Mouse (Mus musculus): ENCODE measurements around the gene Gm20388. TPM values are rescaled to one million over a fixed set of nuclear protein-coding genes. Genes with fewer than 3 reads are reported as not detected.

The Gm20388 gene
- polyA plus RNA-seq, 1 experiment = 0.36 TPM

GRCm38 (mm10) chr8:119885612-119886011 is 25.0 kb upstream of the Gm20388 start:
- TF ChIP-seq TAL1 (IDR thresholded peaks at IDR 0.05; ENCODE audit: low read length) (no peak), GATA1 (IDR thresholded peaks at IDR 0.05; ENCODE audit: low read length) (no peak)
- peaks cover 3% of the 10 kb centered on the region for H3K4me1 ChIP-seq (ENCODE audit: control insufficient read depth)
- no peaks in the 10 kb centered on the region for H3K9me3 ChIP-seq (ENCODE audit: control insufficient read depth, low read length)
- no peak overlapping the region for H3K4me3 ChIP-seq (replicated peaks)
- H3K27me3 ChIP-seq (ENCODE audit: control insufficient read depth) = peaks cover 11% of the 10 kb centered on the region
- H3K36me3 ChIP-seq (ENCODE audit: control insufficient read depth) = no peaks in the 10 kb centered on the region

- H3K4me1 ChIP-seq (ENCODE audit: control insufficient read depth) = peaks cover 3% of the 10 kb centered on the region
- no peak overlapping the region for H3K4me3 ChIP-seq (replicated peaks)
- H3K9me3 ChIP-seq (ENCODE audit: control insufficient read depth, low read length) = no peaks in the 10 kb centered on the region
- TF ChIP-seq TAL1 (IDR thresholded peaks at IDR 0.05; ENCODE audit: low read length) (no peak), GATA1 (IDR thresholded peaks at IDR 0.05; ENCODE audit: low read length) (no peak)
- no peaks in the 10 kb centered on the region for H3K36me3 ChIP-seq (ENCODE audit: control insufficient read depth)
- peaks cover 10% of the 10 kb centered on the region for H3K27me3 ChIP-seq (ENCODE audit: control insufficient read depth)
Measured at GRCm38 (mm10) chr8:119887130-119887529, 23.5 kb upstream of the Gm20388 start.

GRCm38 (mm10) chr8:119888012-119888411 is 22.6 kb upstream of the Gm20388 start:
- Histone ChIP-seq H3K36me3 (ENCODE audit: control insufficient read depth) (no peaks in the 10 kb centered on the region), H3K9me3 (ENCODE audit: control insufficient read depth, low read length) (no peaks in the 10 kb centered on the region), H3K4me1 (ENCODE audit: control insufficient read depth) (peaks cover 3% of the 10 kb centered on the region), H3K4me3 (replicated peaks) (no peak overlapping the region), H3K27me3 (ENCODE audit: control insufficient read depth) (peaks cover 10% of the 10 kb centered on the region)
- TF ChIP-seq TAL1 (IDR thresholded peaks at IDR 0.05; ENCODE audit: low read length) (no peak), GATA1 (IDR thresholded peaks at IDR 0.05; ENCODE audit: low read length) (no peak)

- TF ChIP-seq TAL1 (IDR thresholded peaks at IDR 0.05; ENCODE audit: low read length) = no peak
- TF ChIP-seq GATA1 (IDR thresholded peaks at IDR 0.05; ENCODE audit: low read length) = no peak
- H3K27me3 ChIP-seq (ENCODE audit: control insufficient read depth) = peaks cover 56% of the 10 kb centered on the region
- no peaks in the 10 kb centered on the region for H3K9me3 ChIP-seq (ENCODE audit: control insufficient read depth, low read length)
- no peaks in the 10 kb centered on the region for H3K36me3 ChIP-seq (ENCODE audit: control insufficient read depth)
- no peak overlapping the region for H3K4me3 ChIP-seq (replicated peaks)
- peaks cover 4% of the 10 kb centered on the region for H3K4me1 ChIP-seq (ENCODE audit: control insufficient read depth)
Measured at GRCm38 (mm10) chr8:119897069-119897468, 13.6 kb upstream of the Gm20388 start.

- H3K4me3 ChIP-seq (replicated peaks) = no peak overlapping the region
- TF ChIP-seq TAL1 (IDR thresholded peaks at IDR 0.05; ENCODE audit: low read length) (no peak), GATA1 (IDR thresholded peaks at IDR 0.05; ENCODE audit: low read length) (no peak)
Measured at GRCm38 (mm10) chr8:119897933-119898332, 12.7 kb upstream of the Gm20388 start.

GRCm38 (mm10) chr8:119901349-119901748 is 9.3 kb upstream of the Gm20388 start:
- Histone ChIP-seq H3K9me3 (ENCODE audit: control insufficient read depth, low read length) (no peaks in the 10 kb centered on the region), H3K4me1 (ENCODE audit: control insufficient read depth) (peaks cover 4% of the 10 kb centered on the region), H3K4me3 (replicated peaks) (no peak overlapping the region), H3K36me3 (ENCODE audit: control insufficient read depth) (no peaks in the 10 kb centered on the region), H3K27me3 (ENCODE audit: control insufficient read depth) (peaks cover 82% of the 10 kb centered on the region)
- TF ChIP-seq TAL1 (IDR thresholded peaks at IDR 0.05; ENCODE audit: low read length) (no peak), GATA1 (IDR thresholded peaks at IDR 0.05; ENCODE audit: low read length) (no peak)

More at GRCm38 (mm10) chr8:119897933-119898332, 12.7 kb upstream of the Gm20388 start:
- peaks cover 4% of the 10 kb centered on the region for H3K4me1 ChIP-seq (ENCODE audit: control insufficient read depth)
- H3K9me3 ChIP-seq (ENCODE audit: control insufficient read depth, low read length) = no peaks in the 10 kb centered on the region
- no peaks in the 10 kb centered on the region for H3K36me3 ChIP-seq (ENCODE audit: control insufficient read depth)
- H3K27me3 ChIP-seq (ENCODE audit: control insufficient read depth) = peaks cover 63% of the 10 kb centered on the region

GRCm38 (mm10) chr8:119901952-119902351 is 8.7 kb upstream of the Gm20388 start:
- peaks cover 79% of the 10 kb centered on the region for H3K27me3 ChIP-seq (ENCODE audit: control insufficient read depth)
- H3K36me3 ChIP-seq (ENCODE audit: control insufficient read depth) = no peaks in the 10 kb centered on the region
- H3K9me3 ChIP-seq (ENCODE audit: control insufficient read depth, low read length) = no peaks in the 10 kb centered on the region
- TF ChIP-seq GATA1 (IDR thresholded peaks at IDR 0.05; ENCODE audit: low read length) = no peak
- TF ChIP-seq TAL1 (IDR thresholded peaks at IDR 0.05; ENCODE audit: low read length) = no peak
- H3K4me1 ChIP-seq (ENCODE audit: control insufficient read depth) = peaks cover 5% of the 10 kb centered on the region
- H3K4me3 ChIP-seq (replicated peaks) = no peak overlapping the region

GRCm38 (mm10) chr8:119904323-119904911 is 6.2 kb upstream of the Gm20388 start:
- Histone ChIP-seq H3K4me3 (replicated peaks) (no peak overlapping the region), H3K9me3 (ENCODE audit: control insufficient read depth, low read length) (no peaks in the 10 kb centered on the region), H3K36me3 (ENCODE audit: control insufficient read depth) (no peaks in the 10 kb centered on the region), H3K27me3 (ENCODE audit: control insufficient read depth) (peaks cover 55% of the 10 kb centered on the region), H3K4me1 (ENCODE audit: control insufficient read depth) (peaks cover 18% of the 10 kb centered on the region)
- TF ChIP-seq TAL1 (IDR thresholded peaks at IDR 0.05; ENCODE audit: low read length) = no peak
- TF ChIP-seq GATA1 (IDR thresholded peaks at IDR 0.05; ENCODE audit: low read length) = no peak

GRCm38 (mm10) chr8:119909944-119910546 is 596 bp upstream of the Gm20388 start, which contains the start of gene Usp10:
Gene Usp10, plus strand, starts transcription at chr8:119910360.
- peaks cover 5% of the 10 kb centered on the region for H3K27me3 ChIP-seq (ENCODE audit: control insufficient read depth)
- no peaks in the 10 kb centered on the region for H3K9me3 ChIP-seq (ENCODE audit: control insufficient read depth, low read length)
- H3K4me1 ChIP-seq (ENCODE audit: control insufficient read depth) = peaks cover 68% of the 10 kb centered on the region
- peak within 1 kb of the TSS; percentile 99 for H3K4me3 ChIP-seq (replicated peaks)
- H3K36me3 ChIP-seq (ENCODE audit: control insufficient read depth) = peaks cover 26% of the 10 kb centered on the region
- TF ChIP-seq TAL1 (IDR thresholded peaks at IDR 0.05; ENCODE audit: low read length) = no peak
- no peak for TF ChIP-seq GATA1 (IDR thresholded peaks at IDR 0.05; ENCODE audit: low read length)

Data from erythroblast, embryonic 14.5 days (primary cell).